Mouse (Mus musculus) forebrain, embryonic 16.5 days (tissue): ENCODE data around the gene Pus7. TPM values are rescaled to one million over a fixed set of nuclear protein-coding genes. Genes with fewer than 3 reads are reported as not detected.

Experiments used
- ATAC-seq: fragments of 200-750 bp; cut with Nextera tagmentation; 2 replicates; pipeline ENCODE4 v1.8.0; 2017; ENCODE audit warnings: mild to moderate bottlenecking, moderate library complexity
- H3K27ac ChIP-seq: fragments of 300-500 bp; sonication (generic); 2 replicates; pipeline ENCODE4 v1.5.1; 2014; ENCODE audit warnings: low read length, control low read depth
- H3K27me3 ChIP-seq: fragments of 300-500 bp; sonication (generic); replicated peaks from 2 replicates; pipeline ENCODE4 v1.6.1; 2014; ENCODE audit warnings: low read length; ENCODE audit not compliant: control insufficient read depth, insufficient read depth
- H3K36me3 ChIP-seq: fragments of 300-500 bp; sonication (generic); 2 replicates; pipeline ENCODE4 v1.6.1; 2014; ENCODE audit not compliant: control insufficient read depth, insufficient read depth
- H3K4me1 ChIP-seq: fragments of 300-500 bp; sonication (generic); replicated peaks from 2 replicates; pipeline ENCODE4 v1.6.1; 2014; ENCODE audit warnings: low read length; ENCODE audit not compliant: control insufficient read depth, insufficient read depth
- H3K4me2 ChIP-seq: fragments of 300-500 bp; sonication (generic); 2 replicates; pipeline ENCODE4 v1.6.1; 2014; ENCODE audit warnings: mild to moderate bottlenecking, low read length, control low read depth
- H3K4me3 ChIP-seq: fragments of 300-500 bp; sonication (generic); replicated peaks from 2 replicates; pipeline ENCODE4 v1.5.1; 2014; ENCODE audit warnings: mild to moderate bottlenecking, low read length, control low read depth
- H3K9ac ChIP-seq: fragments of 300-500 bp; sonication (generic); replicated peaks from 2 replicates; pipeline ENCODE4 v1.6.1; 2014; ENCODE audit warnings: low read depth, low read length, control low read depth
- H3K9me3 ChIP-seq: fragments of 300-500 bp; sonication (generic); 2 replicates; pipeline ENCODE4 v1.6.1; 2016; ENCODE audit warnings: low read length; ENCODE audit not compliant: control insufficient read depth
- WGBS: fragments of 180-500 bp; shearing (Covaris S2); extraction: QIAGEN DNeasy Blood & Tissue Kit; methylation state at CpG from one replicate; pipeline ENCODE4 v1.1.7; 2014; 5-methylcytosine and 5-hydroxymethylcytosine counted together
- polyA plus RNA-seq: library from polyadenylated mRNA; unstranded; fragments of >200 nt; fragmentation: Nextera tagmentation; extraction: Ambion mirVana; gene quantifications from 2 replicates; pipeline ENCODE4 v1.2.1, GENCODE M21; 2015

The Pus7 gene
- polyA plus RNA-seq, 1 experiment from 2014 or later = 22.2 TPM

GRCm38 (mm10) chr5:23789078-23789612 lies 5.6 kb upstream of the Pus7 start:
- Histone ChIP-seq H3K4me3 (no peak overlapping the region), H3K4me2 (no peak overlapping the region), H3K4me1 (peaks cover 10% of the 10 kb centered on the region), H3K27ac (no peak overlapping the region), H3K27me3 (no peaks in the 10 kb centered on the region), H3K36me3 (0 out of 2 replicates have a peak, but pooled peaks cover under 1% of the 10 kb centered on the region), H3K9ac (no peak overlapping the region), H3K9me3 (no peaks in the 10 kb centered on the region)
- ATAC-seq = no peak
- 88% methylated on average over 4 of the region's 4 CpGs for WGBS

GRCm38 (mm10) chr5:23788390-23788830 lies 4.9 kb upstream of the Pus7 start:
- no peaks in the 10 kb centered on the region for H3K9me3 ChIP-seq
- H3K27me3 ChIP-seq = no peaks in the 10 kb centered on the region
- H3K9ac ChIP-seq = peak overlapping the region; percentile 88
- no peaks in the 10 kb centered on the region for H3K36me3 ChIP-seq
- peak overlapping the region; percentile 95 for H3K4me2 ChIP-seq
- no peak for ATAC-seq
- H3K4me3 ChIP-seq = peak overlapping the region; percentile 82
- H3K27ac ChIP-seq = no peak overlapping the region
- H3K4me1 ChIP-seq = peaks cover 10% of the 10 kb centered on the region
- 37% methylated on average over 3 of the region's 3 CpGs for WGBS

- Histone ChIP-seq H3K36me3 (no peaks in the 10 kb centered on the region), H3K27me3 (no peaks in the 10 kb centered on the region), H3K9ac (peak within 1 kb of the TSS; percentile 88), H3K4me1 (peaks cover 12% of the 10 kb centered on the region), H3K4me2 (peak within 1 kb of the TSS; percentile 95), H3K9me3 (no peaks in the 10 kb centered on the region), H3K4me3 (peak within 1 kb of the TSS; percentile 82), H3K27ac (peak within 1 kb of the TSS; percentile 56; the same call in 1 of the 2 replicates)
- ATAC-seq = peak; percentile 83
- 3% methylated on average over 47 of the region's 47 CpGs for WGBS
Measured at GRCm38 (mm10) chr5:23787536-23788389, 4.3 kb upstream of the Pus7 start, which contains the start of gene Rint1. TSS of gene Rint1 (plus strand) at chr5:23787711.

GRCm38 (mm10) chr5:23782051-23782810 lies 1.3 kb downstream of the Pus7 start:
- 44% methylated on average over 8 of the region's 8 CpGs for WGBS
- Histone ChIP-seq H3K4me2 (peak overlapping the region; percentile 80), H3K27ac (no peak overlapping the region), H3K27me3 (no peaks in the 10 kb centered on the region), H3K9me3 (no peaks in the 10 kb centered on the region), H3K4me3 (peak overlapping the region; percentile 88), H3K36me3 (no peaks in the 10 kb centered on the region), H3K4me1 (peaks cover 8% of the 10 kb centered on the region), H3K9ac (no peak overlapping the region)
- ATAC-seq = no peak

- Histone ChIP-seq H3K36me3 (no peaks in the 10 kb centered on the region), H3K4me1 (peaks cover 6% of the 10 kb centered on the region)
- ATAC-seq = no peak
Measured at GRCm38 (mm10) chr5:23781172-23781571, 2.3 kb downstream of the Pus7 start.

GRCm38 (mm10) chr5:23780516-23780915 lies 3.0 kb downstream of the Pus7 start:
- H3K27me3 ChIP-seq = no peaks in the 10 kb centered on the region
- no peak for ATAC-seq
- no peak overlapping the region for H3K27ac ChIP-seq
- no peak overlapping the region for H3K4me3 ChIP-seq
- no peaks in the 10 kb centered on the region; the same call in 1 of the 2 replicates for H3K36me3 ChIP-seq
- WGBS = 92% methylated on average over 4 of the region's 4 CpGs
- H3K9ac ChIP-seq = no peak overlapping the region
- H3K4me1 ChIP-seq = peaks cover 6% of the 10 kb centered on the region
- no peaks in the 10 kb centered on the region for H3K9me3 ChIP-seq
- H3K4me2 ChIP-seq = no peak overlapping the region

More at GRCm38 (mm10) chr5:23781172-23781571, 2.3 kb downstream of the Pus7 start:
- no peak overlapping the region for H3K4me3 ChIP-seq
- H3K4me2 ChIP-seq = no peak overlapping the region
- H3K27ac ChIP-seq = no peak overlapping the region
- 87% methylated on average over 4 of the region's 4 CpGs for WGBS
- no peaks in the 10 kb centered on the region for H3K9me3 ChIP-seq
- no peak overlapping the region for H3K9ac ChIP-seq
- H3K27me3 ChIP-seq = no peaks in the 10 kb centered on the region

GRCm38 (mm10) chr5:23774186-23774585 lies 9.3 kb downstream of the Pus7 start:
- H3K9me3 ChIP-seq = no peaks in the 10 kb centered on the region
- H3K27me3 ChIP-seq = no peaks in the 10 kb centered on the region
- no peak overlapping the region for H3K9ac ChIP-seq
- ATAC-seq = no peak
- no peak overlapping the region for H3K4me2 ChIP-seq
- H3K4me3 ChIP-seq = no peak overlapping the region
- WGBS = 92% methylated on average over 6 of the region's 6 CpGs
- H3K27ac ChIP-seq = no peak overlapping the region
- H3K36me3 ChIP-seq = peaks cover 3% of the 10 kb centered on the region; the same call in 1 of the 2 replicates
- no peaks in the 10 kb centered on the region for H3K4me1 ChIP-seq

GRCm38 (mm10) chr5:23771105-23771504 lies 12.4 kb downstream of the Pus7 start:
- no peaks in the 10 kb centered on the region for H3K9me3 ChIP-seq
- WGBS = 65% methylated on average over 8 of the region's 8 CpGs
- no peaks in the 10 kb centered on the region for H3K4me1 ChIP-seq
- no peak overlapping the region for H3K4me3 ChIP-seq
- H3K9ac ChIP-seq = no peak overlapping the region
- H3K27me3 ChIP-seq = no peaks in the 10 kb centered on the region
- H3K4me2 ChIP-seq = no peak overlapping the region
- H3K36me3 ChIP-seq = peaks cover 15% of the 10 kb centered on the region; the same call in 1 of the 2 replicates
- no peak for ATAC-seq
- no peak overlapping the region for H3K27ac ChIP-seq

- no peaks in the 10 kb centered on the region for H3K4me1 ChIP-seq
- ATAC-seq = no peak
- no peaks in the 10 kb centered on the region for H3K9me3 ChIP-seq
- H3K36me3 ChIP-seq = peaks cover 16% of the 10 kb centered on the region; the same call in 1 of the 2 replicates
- H3K4me2 ChIP-seq = no peak overlapping the region
- 92% methylated on average over 5 of the region's 5 CpGs for WGBS
- H3K27me3 ChIP-seq = no peaks in the 10 kb centered on the region
- no peak overlapping the region for H3K9ac ChIP-seq
- no peak overlapping the region for H3K4me3 ChIP-seq
- no peak overlapping the region for H3K27ac ChIP-seq
Measured at GRCm38 (mm10) chr5:23764557-23764956, 19.0 kb downstream of the Pus7 start.
